25 mouse cellular contexts compared by ENCODE assay signal in genomic region chr19:26759295-26759694, GRCm38 (mm10).
A peak's percentile ranks its signal among the peaks of the same experiment; 100 is the strongest.
DNase-seq lines count a peak whose midpoint lies in the region; ATAC-seq lines count a peak whose summit lies in the region.
"Had no signal": no experiment of that assay in that cellular context is flagged by ENCODE, and none has a peak within 500 bp of the region (broad histone marks: within the 10 kb centered on the region; RNA-seq: fewer than 3 reads in every experiment).

No protein-coding gene starts in this region.

- H3K4me2 ChIP-seq in forebrain, embryonic 14.5 days (ENCODE audit: low read length): no peak overlapping the region
- no peak overlapping the region for H3K4me2 ChIP-seq in heart, embryonic 13.5 days
- no peak overlapping the region for H3K4me2 ChIP-seq in kidney, embryonic 16.5 days (replicated peaks; ENCODE audit: low read depth, low read length)
- H3K4me2 ChIP-seq: embryonic facial prominence, embryonic 13.5 days; forebrain, embryonic 15.5 days; hindbrain, embryonic 12.5 days; limb, embryonic 13.5 days; liver, embryonic 12.5 days; midbrain, embryonic 13.5 days had no signal

- 0 out of 2 replicates have a peak overlapping the region, but pooled peaks have one; percentile 51 for H3K27ac ChIP-seq in forebrain, embryonic 10.5 days
- no peak overlapping the region for H3K27ac ChIP-seq in forebrain, embryonic 14.5 days (ENCODE audit: low read depth, low read length)
- H3K27ac ChIP-seq in heart, embryonic 13.5 days (replicated peaks): peak overlapping the region; percentile 79
- peak overlapping the region; percentile 75 for H3K27ac ChIP-seq in kidney, embryonic 16.5 days (ENCODE audit: low read length)
- H3K27ac ChIP-seq: embryonic facial prominence, embryonic 13.5 days; forebrain, embryonic 15.5 days; hindbrain, embryonic 12.5 days; limb, embryonic 13.5 days; liver, embryonic 12.5 days; midbrain, embryonic 13.5 days; stomach, postnatal 0 days had no signal

- no peak overlapping the region for H3K9ac ChIP-seq in forebrain, embryonic 14.5 days (ENCODE audit: low read length)
- H3K9ac ChIP-seq in heart, embryonic 13.5 days: no peak overlapping the region
- no peak overlapping the region for H3K9ac ChIP-seq in kidney, embryonic 16.5 days (replicated peaks; ENCODE audit: low read length)
- H3K9ac ChIP-seq: embryonic facial prominence, embryonic 13.5 days; forebrain, embryonic 15.5 days; hindbrain, embryonic 12.5 days; limb, embryonic 13.5 days; liver, embryonic 12.5 days had no signal

- ATAC-seq in forebrain, embryonic 14.5 days: no peak
- no peak for ATAC-seq in heart, embryonic 13.5 days (ENCODE audit: extremely low read depth, insufficient number of reproducible peaks, low FRiP score, low TSS enrichment)
- ATAC-seq in kidney, embryonic 16.5 days (ENCODE audit: low FRiP score, low TSS enrichment): no peak
- peak; percentile 36 for ATAC-seq in activated CD4-positive, CD25-positive, alpha-beta regulatory T cell, adult 4 months
- ATAC-seq: forebrain, embryonic 15.5 days; liver, embryonic 12.5 days; midbrain, embryonic 13.5 days; Patski had no signal

- no peaks in the 10 kb centered on the region for H3K27me3 ChIP-seq in forebrain, embryonic 10.5 days (ENCODE audit: poor library complexity, severe bottlenecking)
- no peaks in the 10 kb centered on the region for H3K27me3 ChIP-seq in forebrain, embryonic 14.5 days (replicated peaks; ENCODE audit: control insufficient read depth, insufficient read depth, low read length)
- H3K27me3 ChIP-seq in heart, embryonic 13.5 days (replicated peaks): no peaks in the 10 kb centered on the region
- H3K27me3 ChIP-seq in kidney, embryonic 16.5 days (ENCODE audit: insufficient read depth, low read length): no peaks in the 10 kb centered on the region
- H3K27me3 ChIP-seq: embryonic facial prominence, embryonic 13.5 days; forebrain, embryonic 15.5 days; limb, embryonic 13.5 days; liver, embryonic 12.5 days; midbrain, embryonic 13.5 days; Patski had no signal

- H3K9me3 ChIP-seq in forebrain, embryonic 10.5 days: no peaks in the 10 kb centered on the region
- H3K9me3 ChIP-seq in forebrain, embryonic 14.5 days (replicated peaks; ENCODE audit: control insufficient read depth, low read length): no peaks in the 10 kb centered on the region
- no peaks in the 10 kb centered on the region for H3K9me3 ChIP-seq in heart, embryonic 13.5 days
- H3K9me3 ChIP-seq in kidney, embryonic 16.5 days (ENCODE audit: low read length): no peaks in the 10 kb centered on the region
- H3K9me3 ChIP-seq: embryonic facial prominence, embryonic 13.5 days; forebrain, embryonic 15.5 days; hindbrain, embryonic 12.5 days; limb, embryonic 13.5 days; liver, embryonic 12.5 days; midbrain, embryonic 13.5 days had no signal

- no peak for DNase-seq in forebrain, embryonic 10.5 days (ENCODE audit: extremely low spot score, low spot score)
- no peak for DNase-seq in forebrain, embryonic 14.5 days (ENCODE audit: low spot score)
- DNase-seq in heart, postnatal 14 days: no peak
- no peak for DNase-seq in kidney, adult 18-20 months
- DNase-seq in layer of hippocampus, postnatal 14 days (ENCODE audit: low spot score in 2 of 2): no peak
- DNase-seq: adrenal gland, adult 2 months; cerebellum, adult 11-12 months; cerebellum, postnatal 14 days; kidney, adult 11 months; kidney, postnatal 25 days; lung, adult 18-20 months; right cerebral cortex, postnatal 14 days; thymus, adult 2 months; thymus, postnatal 4 days had no signal

- H3K4me3 ChIP-seq in forebrain, embryonic 10.5 days: no peak overlapping the region
- no peak overlapping the region for H3K4me3 ChIP-seq in forebrain, embryonic 14.5 days (ENCODE audit: low read depth, low read length)
- H3K4me3 ChIP-seq in heart, embryonic 13.5 days: no peak overlapping the region
- H3K4me3 ChIP-seq in kidney, embryonic 16.5 days (ENCODE audit: low read length): no peak overlapping the region
- H3K4me3 ChIP-seq: embryonic facial prominence, embryonic 13.5 days; forebrain, embryonic 15.5 days; hindbrain, embryonic 12.5 days; limb, embryonic 13.5 days; liver, embryonic 12.5 days; midbrain, embryonic 13.5 days had no signal

- peaks cover 33% of the 10 kb centered on the region for H3K36me3 ChIP-seq in forebrain, embryonic 10.5 days (replicated peaks)
- peaks cover 9% of the 10 kb centered on the region; the same call in 1 of the 2 replicates for H3K36me3 ChIP-seq in forebrain, embryonic 14.5 days (ENCODE audit: control insufficient read depth, insufficient read depth, low read length)
- peaks cover 14% of the 10 kb centered on the region; the same call in 1 of the 2 replicates for H3K36me3 ChIP-seq in heart, embryonic 13.5 days
- H3K36me3 ChIP-seq in kidney, embryonic 16.5 days (ENCODE audit: insufficient read depth, low read length): 0 out of 2 replicates have a peak, but pooled peaks cover 11% of the 10 kb centered on the region
- H3K36me3 ChIP-seq: forebrain, embryonic 15.5 days; hindbrain, embryonic 12.5 days; liver, embryonic 12.5 days had no signal

- intact Hi-C loops in heart, postnatal 14 days (cut with DNase I): no loop called here

- 89% methylated on average over 13 of the region's 13 CpGs for WGBS in forebrain, embryonic 10.5 days
- 82% methylated on average over 13 of the region's 13 CpGs for WGBS in forebrain, embryonic 14.5 days
- WGBS in heart, embryonic 13.5 days: 71% methylated on average over 13 of the region's 13 CpGs
- WGBS in kidney, embryonic 16.5 days: 77% methylated on average over 13 of the region's 13 CpGs

- H3K4me1 ChIP-seq in forebrain, embryonic 10.5 days: peaks cover 23% of the 10 kb centered on the region
- H3K4me1 ChIP-seq in forebrain, embryonic 14.5 days (ENCODE audit: control insufficient read depth, insufficient read depth, low read length): no peaks in the 10 kb centered on the region
- H3K4me1 ChIP-seq in heart, embryonic 13.5 days: peaks cover 49% of the 10 kb centered on the region
- H3K4me1 ChIP-seq in kidney, embryonic 16.5 days (ENCODE audit: insufficient read depth, low read length): peaks cover 17% of the 10 kb centered on the region
- H3K4me1 ChIP-seq: liver, embryonic 12.5 days had no signal
